Mouse (Mus musculus): ENCODE results near the gene Gnb1l.
A peak's percentile ranks its signal among the peaks of the same experiment; 100 is the strongest.
"Not testable (repeated sequence)": the region's sequence is repeated elsewhere in the genome, so short reads cannot be mapped to it uniquely, and the experiment has no call there.

The Gnb1l gene

GRCm38 (mm10) chr16:18484386-18484785 is 14.1 kb upstream of the Gnb1l start:
- no peak for DNase-seq

GRCm38 (mm10) chr16:18484794-18485435 is 13.6 kb upstream of the Gnb1l start:
- DNase-seq: no peak

GRCm38 (mm10) chr16:18486126-18486525 is 12.4 kb upstream of the Gnb1l start:
- no peak for DNase-seq

- no peak for DNase-seq
Observed at GRCm38 (mm10) chr16:18490281-18490680, 8.2 kb upstream of the Gnb1l start.

GRCm38 (mm10) chr16:18490894-18491293 is 7.6 kb upstream of the Gnb1l start:
- DNase-seq: no peak

- DNase-seq: no peak
Observed at GRCm38 (mm10) chr16:18497865-18498515, 523 bp upstream of the Gnb1l start.

GRCm38 (mm10) chr16:18498996-18499395 is 483 bp downstream of the Gnb1l start:
- DNase-seq: peak; percentile 16

- no peak for DNase-seq
Observed at GRCm38 (mm10) chr16:18501531-18501930, 3.0 kb downstream of the Gnb1l start.

GRCm38 (mm10) chr16:18503566-18504342 is 5.2 kb downstream of the Gnb1l start:
- DNase-seq: no peak

GRCm38 (mm10) chr16:18506524-18507199 is 8.1 kb downstream of the Gnb1l start:
- DNase-seq: no peak

- no peak for DNase-seq
Observed at GRCm38 (mm10) chr16:18507200-18507549, 8.7 kb downstream of the Gnb1l start.

GRCm38 (mm10) chr16:18511741-18512140 is 13.2 kb downstream of the Gnb1l start:
- DNase-seq: no peak

- DNase-seq: no peak
Observed at GRCm38 (mm10) chr16:18513508-18513907, 15.0 kb downstream of the Gnb1l start.

GRCm38 (mm10) chr16:18518091-18518490 is 19.6 kb downstream of the Gnb1l start:
- DNase-seq: peak; percentile 18

- DNase-seq: no peak
Observed at GRCm38 (mm10) chr16:18523563-18524245, 25.2 kb downstream of the Gnb1l start.

GRCm38 (mm10) chr16:18528656-18529055 is 30.1 kb downstream of the Gnb1l start:
- no peak for DNase-seq

GRCm38 (mm10) chr16:18533061-18533460 is 34.5 kb downstream of the Gnb1l start:
- DNase-seq: not testable (repeated sequence)

GRCm38 (mm10) chr16:18537407-18537990 is 39.0 kb downstream of the Gnb1l start:
- DNase-seq: no peak

- no peak for DNase-seq
Observed at GRCm38 (mm10) chr16:18539281-18539680, 40.8 kb downstream of the Gnb1l start.

- peak; percentile 15 for DNase-seq
Observed at GRCm38 (mm10) chr16:18543151-18543829, 44.8 kb downstream of the Gnb1l start.

GRCm38 (mm10) chr16:18547891-18548290 is 49.4 kb downstream of the Gnb1l start:
- DNase-seq: no peak

GRCm38 (mm10) chr16:18551604-18552003 is 53.1 kb downstream of the Gnb1l start:
- DNase-seq: no peak

Data from lung, postnatal 14 days (tissue).